Mouse (Mus musculus) cortical plate, adult 2 months (tissue): Measurements from ENCODE around the gene Tsfm.

Source experiments
- CTCF ChIP-seq: fragments of 200-500 bp; IDR thresholded peaks from 2 replicates; pipeline ENCODE4 v1.5.1; 2011; ENCODE audit warnings: mild to moderate bottlenecking, control low read depth, low read length; ENCODE audit not compliant: insufficient read depth; ENCODE audit errors: extremely low read depth
- POLR2A ChIP-seq: fragments of 200-500 bp; IDR thresholded peaks from 2 replicates; pipeline ENCODE4 v1.6.1; 2011; ENCODE audit warnings: mild to moderate bottlenecking, low read length, control low read depth; ENCODE audit not compliant: insufficient read depth; ENCODE audit errors: extremely low read depth

GRCm38 (mm10) chr10:126990313-126991056, 40.2 kb downstream of the Tsfm start:
- TF ChIP-seq POLR2A (no peak), CTCF (peak; percentile 95)
